Mouse (Mus musculus) forebrain, postnatal 0 days (tissue): Measurements from ENCODE around the gene Scg3. TPM values are rescaled to one million over a fixed set of nuclear protein-coding genes. Genes with fewer than 3 reads are reported as not detected.
"Not testable (repeated sequence)": the region's sequence is repeated elsewhere in the genome, so short reads cannot be mapped to it uniquely, and the experiment has no call there.

Experiments used
- ATAC-seq: fragments of 200-750 bp; cut with Nextera tagmentation; 2 replicates; pipeline ENCODE4 v1.8.0; 2017; ENCODE audit warnings: mild to moderate bottlenecking, moderate library complexity
- DNase-seq: peaks from one replicate; pipeline ENCODE4 v3.0.0-alpha.2; 2015
- H3K27ac ChIP-seq: fragments of 300-500 bp; sonication (generic); 2 replicates; pipeline ENCODE4 v1.5.1; 2014; ENCODE audit warnings: low read depth, mild to moderate bottlenecking, antibody characterized with exemption, low read length, moderate library complexity, mixed read lengths
- H3K27me3 ChIP-seq: fragments of 300-500 bp; sonication (generic); 2 replicates; pipeline ENCODE4 v1.6.1; 2014; ENCODE audit warnings: mild to moderate bottlenecking, low read length, mixed read lengths; ENCODE audit not compliant: insufficient read depth
- H3K36me3 ChIP-seq: fragments of 300-500 bp; sonication (generic); 2 replicates; pipeline ENCODE4 v1.6.1; 2014; ENCODE audit warnings: mild to moderate bottlenecking, moderate library complexity; ENCODE audit not compliant: insufficient read depth
- H3K4me1 ChIP-seq: fragments of 300-500 bp; sonication (generic); 2 replicates; pipeline ENCODE4 v1.6.1; 2014; ENCODE audit warnings: antibody characterized with exemption; ENCODE audit not compliant: insufficient read depth
- H3K4me2 ChIP-seq: fragments of 300-500 bp; sonication (generic); 2 replicates; pipeline ENCODE4 v1.6.1; 2014; ENCODE audit warnings: low read depth, mild to moderate bottlenecking, moderate library complexity
- H3K4me3 ChIP-seq: fragments of 300-500 bp; sonication (generic); 2 replicates; pipeline ENCODE4 v1.5.1; 2014; ENCODE audit warnings: low read depth, low read length, mixed read lengths
- H3K9ac ChIP-seq: fragments of 300-500 bp; sonication (generic); 2 replicates; pipeline ENCODE4 v1.6.1; 2014; ENCODE audit warnings: mild to moderate bottlenecking
- H3K9me3 ChIP-seq: fragments of 300-500 bp; sonication (generic); 2 replicates; pipeline ENCODE4 v1.6.1; 2016; ENCODE audit warnings: low read length
- CTCF ChIP-seq: sonication (generic); IDR thresholded peaks from 2 replicates; pipeline ENCODE4 v1.5.1; 2016; ENCODE audit warnings: antibody characterized with exemption, control low read depth, low read depth
- WGBS: fragments of 180-500 bp; shearing (Covaris S2); extraction: QIAGEN DNeasy Blood & Tissue Kit; methylation state at CpG from one replicate; pipeline ENCODE4 v1.1.7; 2014; 5-methylcytosine and 5-hydroxymethylcytosine counted together
- polyA plus RNA-seq: library from polyadenylated mRNA; unstranded; fragments of >200 nt; fragmentation: Nextera tagmentation; extraction: Ambion mirVana; gene quantifications from 2 replicates; pipeline ENCODE4 v1.2.1, GENCODE M21; 2015
- total RNA-seq: library from RNA; depleted of rRNA; stranded (reverse); fragments of >200 nt; gene quantifications from 2 replicates; pipeline ENCODE4 v1.2.3, GENCODE M21; 2014

Scg3 gene
- total and polyA plus RNA-seq, 2 experiments from 2014 or later, result 137 to 172 TPM

- Histone ChIP-seq H3K9me3 (no peaks in the 10 kb centered on the region), H3K4me1 (no peaks in the 10 kb centered on the region), H3K4me2 (peak overlapping the region; percentile 91), H3K9ac (peak overlapping the region; percentile 97), H3K27me3 (no peaks in the 10 kb centered on the region), H3K36me3 (no peaks in the 10 kb centered on the region), H3K27ac (peak overlapping the region; percentile 96), H3K4me3 (peak overlapping the region; percentile 85)
- under 1% methylated on average over 14 of the region's 14 CpGs for WGBS
- no peak for DNase-seq
- no peak for ATAC-seq
- TF ChIP-seq CTCF, result no peak
Observed at GRCm38 (mm10) chr9:75626308-75626604, 57.6 kb downstream of the Scg3 start.

DNA sequence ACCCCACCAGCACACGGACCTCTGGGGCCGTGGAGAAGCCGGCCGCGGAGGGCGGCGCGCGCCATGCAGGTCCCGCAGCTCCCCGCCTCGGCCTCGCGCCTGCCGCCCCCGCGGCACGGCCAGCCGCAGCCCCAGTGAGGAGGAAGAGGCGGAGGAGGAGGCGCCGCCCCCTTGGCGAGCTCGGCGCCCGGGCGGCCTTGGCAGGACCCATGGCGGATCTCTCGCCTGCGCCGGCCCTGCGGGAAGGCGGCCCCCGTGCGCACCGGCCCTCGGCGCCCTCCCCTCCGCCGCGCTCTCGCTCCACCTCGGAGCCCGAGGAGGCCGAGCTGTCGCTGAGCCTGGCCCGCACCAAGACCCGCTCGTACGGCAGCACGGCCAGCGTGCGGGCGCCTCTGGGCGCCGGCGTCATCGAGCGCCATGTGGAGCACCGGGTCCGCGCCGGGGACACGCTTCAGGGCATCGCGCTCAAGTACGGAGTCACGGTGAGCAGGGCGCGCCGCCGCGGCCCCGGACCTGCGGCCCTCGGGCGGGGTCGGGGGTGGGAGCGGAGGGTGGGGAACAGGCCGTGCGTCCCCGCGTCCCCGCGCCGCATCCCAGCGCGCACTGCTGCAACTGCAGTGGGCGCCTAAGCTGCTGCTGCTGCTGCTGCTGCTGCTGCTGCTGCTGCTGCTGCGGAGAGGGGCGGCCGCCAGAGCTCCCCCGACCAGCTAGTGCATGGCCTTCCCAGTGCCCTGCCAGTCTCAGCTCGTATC, 58.1 kb downstream of the Scg3 start, which contains the start of gene Lysmd2:
Gene Lysmd2 (plus strand): TSS at position 186 of the 752 bp plus-strand sequence.
- TF ChIP-seq CTCF, result no peak
- Histone ChIP-seq H3K4me1 (no peaks in the 10 kb centered on the region), H3K36me3 (no peaks in the 10 kb centered on the region), H3K9me3 (no peaks in the 10 kb centered on the region), H3K4me3 (peak within 1 kb of the TSS; percentile 85), H3K27me3 (no peaks in the 10 kb centered on the region), H3K27ac (peak within 1 kb of the TSS; percentile 96), H3K4me2 (peak within 1 kb of the TSS; percentile 91), H3K9ac (peak within 1 kb of the TSS; percentile 97)
- DNase-seq, result peak; percentile 76
- peak; percentile 88 for ATAC-seq
- under 1% methylated on average over 81 of the region's 94 CpGs for WGBS

DNA sequence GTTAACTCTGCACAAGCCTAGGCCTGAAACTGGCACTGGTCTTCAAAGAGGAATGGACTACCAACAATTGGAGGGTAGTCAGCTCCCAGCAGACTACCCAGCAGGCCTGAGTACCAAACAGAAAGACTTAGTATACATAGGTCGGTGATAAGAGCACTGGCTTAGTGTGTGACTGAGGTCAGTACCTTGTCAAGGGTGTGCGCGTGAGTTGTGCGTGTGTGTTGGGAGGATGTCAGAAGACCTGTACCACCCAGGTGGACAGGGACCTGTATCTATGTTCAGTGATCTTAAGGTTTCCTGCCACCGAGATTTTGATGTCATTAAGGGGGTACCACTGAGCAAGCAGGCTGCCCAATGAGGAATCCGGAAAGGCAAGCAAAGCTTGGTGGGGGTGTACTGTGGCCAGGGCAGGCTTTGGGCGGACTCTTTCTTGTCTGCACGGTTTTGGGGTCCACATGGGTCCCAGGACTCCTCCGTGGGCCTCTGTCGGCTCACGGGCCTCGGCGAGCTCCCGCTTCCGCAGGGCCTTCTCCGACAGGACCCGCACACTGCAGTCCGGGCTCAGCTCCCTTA, 58.8 kb downstream of the Scg3 start:
- TF ChIP-seq CTCF, result no peak
- peak overlapping the region; percentile 85 for H3K4me3 ChIP-seq
- ATAC-seq, result no peak
- DNase-seq, result no peak
- H3K9me3 ChIP-seq, result no peaks in the 10 kb centered on the region
- H3K9ac ChIP-seq, result peak overlapping the region; percentile 97
- H3K27me3 ChIP-seq, result no peaks in the 10 kb centered on the region
- no peaks in the 10 kb centered on the region for H3K4me1 ChIP-seq
- no peaks in the 10 kb centered on the region for H3K36me3 ChIP-seq
- peak overlapping the region; percentile 91 for H3K4me2 ChIP-seq
- WGBS, result 13% methylated on average over 18 of the region's 18 CpGs
- peak overlapping the region; percentile 96 for H3K27ac ChIP-seq

GRCm38 (mm10) chr9:75621428-75621827, 62.4 kb downstream of the Scg3 start:
- H3K4me1 ChIP-seq, result no peaks in the 10 kb centered on the region
- H3K9ac ChIP-seq, result no peak overlapping the region
- H3K36me3 ChIP-seq, result no peaks in the 10 kb centered on the region
- WGBS, result 87% methylated on average over 3 of the region's 3 CpGs
- H3K4me3 ChIP-seq, result no peak overlapping the region
- H3K27ac ChIP-seq, result no peak overlapping the region
- ATAC-seq (no peak), DNase-seq (no peak)
- H3K4me2 ChIP-seq, result no peak overlapping the region
- H3K27me3 ChIP-seq, result no peaks in the 10 kb centered on the region
- no peak for TF ChIP-seq CTCF
- no peaks in the 10 kb centered on the region for H3K9me3 ChIP-seq

DNA sequence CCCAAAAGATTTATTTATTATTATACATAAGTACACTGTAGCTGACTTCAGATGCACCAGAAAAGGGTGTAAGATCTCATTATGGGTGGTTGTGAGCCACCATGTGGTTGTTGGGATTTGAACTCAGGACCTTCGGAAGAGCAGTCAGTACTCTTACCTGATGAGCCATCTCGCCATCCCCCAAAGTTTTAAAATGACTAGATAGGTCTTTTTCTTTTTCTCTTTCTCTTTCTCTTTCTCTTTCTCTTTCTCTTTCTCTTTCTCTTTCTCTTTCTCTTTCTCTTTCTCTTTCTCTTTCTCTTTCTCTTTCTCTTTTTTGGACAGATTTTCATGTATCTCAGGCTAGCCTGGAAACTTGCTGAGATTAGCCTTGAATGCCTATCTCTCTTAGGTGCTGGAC, 64.1 kb downstream of the Scg3 start:
- not testable (repeated sequence) for H3K4me1 ChIP-seq, H3K36me3 ChIP-seq, DNase-seq, H3K27me3 ChIP-seq, H3K9ac ChIP-seq, H3K9me3 ChIP-seq, H3K4me2 ChIP-seq, H3K27ac ChIP-seq, ATAC-seq, H3K4me3 ChIP-seq
- 96% methylated on average over 2 of the region's 2 CpGs for WGBS

GRCm38 (mm10) chr9:75618836-75619400, 64.9 kb downstream of the Scg3 start:
- no peak for DNase-seq
- WGBS, result 89% methylated on average over 6 of the region's 6 CpGs
- H3K27me3 ChIP-seq, result no peaks in the 10 kb centered on the region
- TF ChIP-seq CTCF, result no peak
- H3K9ac ChIP-seq, result no peak overlapping the region
- no peak overlapping the region for H3K4me2 ChIP-seq
- no peak for ATAC-seq
- no peak overlapping the region for H3K27ac ChIP-seq
- H3K36me3 ChIP-seq, result no peaks in the 10 kb centered on the region
- H3K4me1 ChIP-seq, result no peaks in the 10 kb centered on the region
- no peaks in the 10 kb centered on the region for H3K9me3 ChIP-seq
- H3K4me3 ChIP-seq, result no peak overlapping the region

DNA sequence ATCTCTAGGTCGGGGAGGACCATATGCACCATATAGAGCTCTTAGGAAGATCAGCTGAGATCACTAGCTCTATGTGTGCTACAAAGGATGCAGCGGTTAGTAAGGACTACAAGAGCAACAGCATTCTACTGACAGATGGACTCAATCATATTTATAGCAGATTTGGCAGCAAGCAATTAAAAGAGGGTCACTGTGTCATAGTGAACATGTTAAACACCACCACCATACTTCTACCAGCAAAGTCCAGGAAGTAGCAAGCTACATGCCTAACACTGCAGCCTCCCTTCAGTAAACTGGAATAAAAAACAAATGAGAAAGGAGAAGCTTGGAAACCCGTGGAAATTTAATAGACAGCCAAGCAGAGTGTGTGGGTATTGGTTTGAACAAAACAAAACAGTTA, 67.3 kb downstream of the Scg3 start:
- Histone ChIP-seq H3K36me3 (no peaks in the 10 kb centered on the region), H3K4me1 (no peaks in the 10 kb centered on the region), H3K27ac (no peak overlapping the region), H3K27me3 (no peaks in the 10 kb centered on the region), H3K9ac (no peak overlapping the region), H3K4me3 (no peak overlapping the region), H3K9me3 (no peaks in the 10 kb centered on the region), H3K4me2 (no peak overlapping the region)
- DNase-seq (no peak), ATAC-seq (no peak)
- 79% methylated on average over 3 of the region's 3 CpGs for WGBS
- no peak for TF ChIP-seq CTCF
